Mouse (Mus musculus): Measurements from ENCODE around the gene Slc6a12.

DNA sequence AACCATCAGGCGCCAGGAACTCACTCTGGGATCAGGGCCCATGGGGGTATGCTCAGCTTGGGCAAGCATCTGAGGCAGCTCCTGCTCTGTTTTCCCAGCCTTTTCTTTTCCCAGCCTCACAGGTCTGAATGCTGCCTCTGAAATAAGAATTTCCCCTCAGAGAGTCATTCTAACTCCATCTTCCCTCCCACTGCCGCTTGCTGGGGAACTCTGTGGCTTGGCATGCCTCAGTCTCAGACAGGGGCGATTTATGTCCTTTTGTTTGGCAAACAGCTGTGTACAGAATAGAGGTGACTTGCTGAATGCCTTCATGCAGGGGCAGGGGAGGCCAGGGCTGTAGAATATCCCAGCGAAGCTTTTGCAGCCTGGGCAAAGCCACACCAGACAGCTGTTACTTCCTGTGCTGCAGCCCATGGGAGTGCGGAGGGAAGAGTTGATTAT lies 64.7 kb downstream of the Slc6a12 start:
- TF ChIP-seq TCF12 (IDR thresholded peaks at IDR 0.05; ENCODE audit: insufficient read depth, poor library complexity, severe bottlenecking) (no peak), POLR2A (IDR thresholded peaks at IDR 0.05; ENCODE audit: insufficient read length, low read depth) (no peak), SRF (IDR thresholded peaks at IDR 0.05; ENCODE audit: control insufficient read depth, insufficient read length, low read depth) (no peak), USF1 (IDR thresholded peaks at IDR 0.05; ENCODE audit: low read depth) (no peak), POLR2AphosphoS2 (IDR thresholded peaks at IDR 0.05; ENCODE audit: insufficient read length, low read depth) (no peak), E2F4 (IDR thresholded peaks at IDR 0.05; ENCODE audit: insufficient read depth) (no peak), REST (IDR thresholded peaks at IDR 0.05; ENCODE audit: insufficient read depth, insufficient read length) (no peak)
